In the genomic region with DNA sequence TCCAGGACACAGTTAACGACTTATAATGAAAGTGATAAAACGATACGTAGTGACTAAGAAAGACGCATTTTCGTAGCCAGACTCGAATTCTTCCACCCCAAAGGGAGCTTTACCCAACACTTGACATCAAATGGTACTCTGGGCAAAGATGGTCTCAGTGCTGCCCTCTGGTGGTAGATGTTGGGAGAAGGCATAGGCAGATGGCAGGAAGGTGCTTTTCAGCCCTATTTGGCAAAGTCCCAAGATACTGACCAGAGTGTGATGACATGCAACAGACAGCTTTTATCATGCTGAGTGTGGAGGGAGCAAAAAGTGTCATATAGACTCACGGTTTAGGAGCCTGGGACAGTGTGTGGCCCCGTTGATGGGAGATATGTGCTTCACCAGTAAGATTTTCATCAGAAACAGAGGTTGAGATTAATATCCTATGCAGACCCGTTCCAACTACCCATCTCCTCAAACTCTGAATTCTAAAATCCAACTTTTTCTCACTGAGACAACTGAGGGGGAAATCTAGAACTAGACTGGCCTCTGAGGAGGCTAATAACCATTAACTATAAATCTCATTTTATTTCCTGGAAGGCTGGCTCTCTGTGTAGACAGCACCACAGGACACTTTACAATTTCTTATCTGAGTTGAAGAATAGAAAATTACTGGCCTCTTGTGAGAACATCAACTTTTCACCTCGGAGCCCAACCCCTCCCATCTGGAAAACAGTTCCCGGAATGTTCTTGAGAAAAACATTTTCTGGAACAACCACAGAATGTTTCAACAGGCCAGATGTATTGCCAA, we compare ENCODE assay signal across 8 mouse cellular contexts. TPM values are rescaled to one million over a fixed set of nuclear protein-coding genes. Genes with fewer than 3 reads are reported as not detected.
DNase-seq lines count a peak whose midpoint lies in the region; ATAC-seq and TF ChIP-seq lines count a peak whose summit lies in the region.

No protein-coding gene starts in this region.

- no peaks in the 10 kb centered on the region for H3K9me3 ChIP-seq in G1E (replicated peaks)

- 0 out of 2 replicates have a peak, but pooled peaks cover 4% of the 10 kb centered on the region for H3K27me3 ChIP-seq in G1E (ENCODE audit: insufficient read depth, low read length)
- H3K27me3 ChIP-seq in testis, adult 2 months (ENCODE audit: control insufficient read depth, insufficient read depth, low read length), result no peaks in the 10 kb centered on the region

- no peak overlapping the region for H3K4me3 ChIP-seq in G1E (ENCODE audit: low read depth, low read length)
- H3K4me3 ChIP-seq in testis, adult 2 months (ENCODE audit: control insufficient read depth, low read depth, low read length), result no peak overlapping the region

- TF ChIP-seq POLR2A in testis, adult 2 months (IDR thresholded peaks at IDR 0.05; ENCODE audit: control insufficient read depth, low read depth, low read length), result no peak

- peak; percentile 75 for DNase-seq in layer of hippocampus, adult 11-12 months (ENCODE audit: low spot score)
- no peak for DNase-seq in layer of hippocampus, adult 9-11 months
- DNase-seq in G1E (ENCODE audit: low spot score), result peak; percentile 37
- DNase-seq in c-Kit-negative CD71-positive TER-119-positive erythroid progenitor cells, embryonic 14.5 days (ENCODE audit: low read depth, low spot score), result peak; percentile 44
- DNase-seq in kidney, postnatal 25 days, result peak; percentile 65 to 74
- peak; percentile 77 for DNase-seq in mesoderm, embryonic 11.5 days (ENCODE audit: low read depth, low spot score)

- peak; percentile 79 for TF ChIP-seq CTCF in G1E (IDR thresholded peaks at IDR 0.05; ENCODE audit: low read depth, low read length)
- peak; percentile 77; the same call in 1 of the 2 replicates for TF ChIP-seq CTCF in testis, adult 2 months (IDR thresholded peaks at IDR 0.05; ENCODE audit: control insufficient read depth, insufficient read depth, insufficient replicate concordance, low read depth, low read length)

- H3K4me1 ChIP-seq in G1E (ENCODE audit: insufficient read depth, low read depth, low read length), result no peaks in the 10 kb centered on the region
- no peaks in the 10 kb centered on the region; the same call in 1 of the 2 replicates for H3K4me1 ChIP-seq in testis, adult 2 months (ENCODE audit: control insufficient read depth, insufficient read depth, low read length)

- ATAC-seq in G1E (ENCODE audit: extremely low read depth, insufficient number of reproducible peaks, low FRiP score, poor library complexity, severe bottlenecking), result no peak
- ATAC-seq in erythroid progenitor cell, adult 5-6 weeks (replicated peaks; ENCODE audit: low FRiP score, poor library complexity, severe bottlenecking), result 0 out of 2 replicates have a peak, but pooled peaks have one; percentile 39

- no peak overlapping the region for H3K27ac ChIP-seq in testis, adult 2 months (ENCODE audit: control insufficient read depth, insufficient read depth, low read depth, low read length)

- no peaks in the 10 kb centered on the region for H3K36me3 ChIP-seq in G1E (replicated peaks)
- H3K36me3 ChIP-seq in testis, adult 2 months (ENCODE audit: control insufficient read depth, insufficient read depth, low read length), result no peaks in the 10 kb centered on the region

RNA-seq across cellular contexts. Expression of gene St6galnac5, which starts 23.5 kb away (rescaled TPM):
- total RNA-seq in G1E (2014; fragmentation: Nextera tagmentation), result not detected in 2 replicates
- 0.06 and 0.33 TPM in 2 replicates for total RNA-seq in G1E (2017)
- not detected in 2 replicates for polyA plus RNA-seq in G1E (2012)
- not detected in 2 replicates for total RNA-seq in erythroid progenitor cell, adult 5-6 weeks (2015; ENCODE audit: low replicate concordance)
- 0.83 TPM in 1 of 2 replicates, not detected in the other for total RNA-seq in erythroid progenitor cell, adult 5-6 weeks (2017; ENCODE audit: low replicate concordance)
- polyA plus RNA-seq in testis, adult 2 months (2012; rRNA removed), result 0.05 and 0.14 TPM in 2 replicates
